Mouse (Mus musculus) midbrain, embryonic 13.5 days (tissue): ENCODE measurements at regions not wholly inside any gene's neighbourhood (a gene's known extent, or its start where the extent isn't known, plus 50 kb on each side); places are given as distances from the start of the nearest gene placed in this dataset.
A peak's percentile ranks its signal among the peaks of the same experiment; 100 is the strongest.

Experiments used
- ATAC-seq: fragments of 200-750 bp; cut with Nextera tagmentation; 2 replicates; pipeline ENCODE4 v1.8.0; 2017; ENCODE audit warnings: mild to moderate bottlenecking, moderate TSS enrichment, moderate library complexity
- H3K27ac ChIP-seq: fragments of 300-500 bp; sonication (generic); 2 replicates; pipeline ENCODE4 v1.5.1; 2015; ENCODE audit warnings: inconsistent platforms, mild to moderate bottlenecking, moderate library complexity
- H3K27me3 ChIP-seq: fragments of 300-500 bp; sonication (generic); 2 replicates; pipeline ENCODE4 v1.6.1; 2015; ENCODE audit warnings: mild to moderate bottlenecking, inconsistent platforms
- H3K36me3 ChIP-seq: fragments of 300-500 bp; sonication (generic); 2 replicates; pipeline ENCODE4 v1.6.1; 2015; ENCODE audit warnings: mild to moderate bottlenecking, inconsistent platforms
- H3K4me1 ChIP-seq: fragments of 300-500 bp; sonication (generic); replicated peaks from 2 replicates; pipeline ENCODE4 v1.6.1; 2015; ENCODE audit warnings: inconsistent platforms
- H3K4me2 ChIP-seq: fragments of 300-500 bp; sonication (generic); replicated peaks from 2 replicates; pipeline ENCODE4 v1.6.1; 2015; ENCODE audit warnings: moderate library complexity, mild to moderate bottlenecking, inconsistent platforms
- H3K4me3 ChIP-seq: fragments of 300-500 bp; sonication (generic); replicated peaks from 2 replicates; pipeline ENCODE4 v1.5.1; 2015; ENCODE audit warnings: mild to moderate bottlenecking, inconsistent platforms
- H3K9ac ChIP-seq: fragments of 300-500 bp; sonication (generic); replicated peaks from 2 replicates; pipeline ENCODE4 v1.6.1; 2015; ENCODE audit warnings: mild to moderate bottlenecking, inconsistent platforms
- H3K9me3 ChIP-seq: fragments of 300-500 bp; sonication (generic); 2 replicates; pipeline ENCODE4 v1.6.1; 2016; ENCODE audit warnings: mild to moderate bottlenecking, inconsistent platforms
- WGBS: fragments of 180-500 bp; shearing (Covaris S2); methylation state at CpG from one replicate; pipeline ENCODE4 v1.1.7; 2015; 5-methylcytosine and 5-hydroxymethylcytosine counted together

- ATAC-seq, result peak; percentile 43
- H3K4me2 ChIP-seq, result no peak overlapping the region
- H3K4me3 ChIP-seq, result no peak overlapping the region
- H3K9me3 ChIP-seq, result no peaks in the 10 kb centered on the region
- peaks cover 16% of the 10 kb centered on the region for H3K4me1 ChIP-seq
- no peak overlapping the region for H3K27ac ChIP-seq
- no peaks in the 10 kb centered on the region for H3K27me3 ChIP-seq
- 54% methylated on average over 3 of the region's 3 CpGs for WGBS
- no peak overlapping the region for H3K9ac ChIP-seq
- H3K36me3 ChIP-seq, result no peaks in the 10 kb centered on the region
Measured at GRCm38 (mm10) chr5:43102590-43102989, 130.4 kb upstream of the Cpeb2 start.

DNA sequence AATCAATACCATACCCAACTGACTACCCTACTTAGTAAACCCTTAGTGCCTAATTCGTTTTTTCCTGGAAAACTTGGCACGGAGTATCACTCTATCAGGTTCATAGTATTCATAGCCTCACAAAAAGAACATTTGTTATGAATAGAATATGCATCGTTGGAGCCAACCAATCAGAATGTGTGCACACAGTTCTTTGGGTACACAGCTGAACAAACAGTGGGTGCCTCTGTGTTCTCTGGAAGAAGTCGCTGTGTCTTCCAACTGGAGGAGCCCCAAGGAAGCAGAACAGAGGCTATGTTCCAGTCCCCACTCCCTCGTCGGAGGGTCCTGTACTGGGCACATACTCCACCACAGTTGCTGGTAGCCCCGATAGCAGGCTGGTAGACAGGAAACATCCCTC, 129.2 kb upstream of the Cpeb2 start:
- no peak overlapping the region for H3K4me2 ChIP-seq
- no peaks in the 10 kb centered on the region for H3K27me3 ChIP-seq
- no peak overlapping the region for H3K4me3 ChIP-seq
- no peaks in the 10 kb centered on the region for H3K9me3 ChIP-seq
- no peak overlapping the region for H3K27ac ChIP-seq
- WGBS, result 90% methylated on average over 7 of the region's 7 CpGs
- peaks cover 21% of the 10 kb centered on the region for H3K4me1 ChIP-seq
- no peak overlapping the region for H3K9ac ChIP-seq
- no peaks in the 10 kb centered on the region for H3K36me3 ChIP-seq
- ATAC-seq, result no peak

GRCm38 (mm10) chr5:43105528-43105927, 127.4 kb upstream of the Cpeb2 start:
- H3K27me3 ChIP-seq, result no peaks in the 10 kb centered on the region
- no peak for ATAC-seq
- WGBS, result 86% methylated on average over 5 of the region's 5 CpGs

DNA sequence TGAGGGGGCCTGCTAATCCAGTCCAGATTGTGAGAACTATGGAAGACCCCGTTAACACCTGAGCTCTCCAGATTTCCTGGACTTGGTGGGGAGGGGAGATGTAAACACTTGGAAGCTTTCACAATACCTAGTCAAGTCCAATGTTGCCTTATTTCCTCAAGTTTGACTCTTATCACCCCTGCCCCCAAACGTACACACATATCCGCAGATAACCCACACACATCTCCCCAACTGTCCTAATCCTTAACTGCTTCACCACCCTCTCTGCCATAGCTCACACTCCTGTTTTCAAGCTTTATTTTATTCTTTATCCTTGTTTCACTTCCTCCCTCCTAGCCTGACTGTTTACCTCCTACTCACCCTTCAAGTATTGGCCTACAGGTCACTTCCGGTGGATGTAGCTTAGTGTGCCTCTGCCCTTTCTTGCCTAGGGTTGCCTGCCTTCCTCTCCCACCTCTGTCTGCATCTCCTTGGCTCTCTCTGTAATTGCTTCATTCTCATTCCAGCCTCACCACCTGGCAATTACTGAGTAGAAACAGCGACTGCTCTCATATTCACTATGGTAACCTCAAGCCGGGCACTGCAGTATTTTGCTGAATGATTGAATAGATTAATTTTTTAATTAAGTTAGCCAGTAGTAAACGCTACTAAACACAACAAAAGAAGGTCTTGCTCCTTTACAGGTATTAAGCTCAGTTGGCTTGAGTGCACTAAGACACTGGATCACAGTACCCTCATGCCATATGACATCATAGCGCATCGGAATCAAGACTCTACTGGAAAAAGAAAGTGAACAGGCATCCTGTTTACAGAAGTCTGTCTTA, 125.3 kb upstream of the Cpeb2 start:
- peak; percentile 65 for ATAC-seq
- Histone ChIP-seq H3K4me3 (no peak overlapping the region), H3K4me1 (peaks cover 13% of the 10 kb centered on the region), H3K27ac (peak overlapping the region; percentile 27; the same call in 1 of the 2 replicates), H3K9me3 (no peaks in the 10 kb centered on the region), H3K9ac (no peak overlapping the region), H3K27me3 (no peaks in the 10 kb centered on the region), H3K36me3 (no peaks in the 10 kb centered on the region), H3K4me2 (no peak overlapping the region)
- WGBS, result 67% methylated on average over 9 of the region's 9 CpGs

More at GRCm38 (mm10) chr5:43105528-43105927, 127.4 kb upstream of the Cpeb2 start:
- Histone ChIP-seq H3K36me3 (no peaks in the 10 kb centered on the region), H3K4me2 (no peak overlapping the region), H3K27ac (no peak overlapping the region), H3K4me3 (no peak overlapping the region), H3K4me1 (peaks cover 21% of the 10 kb centered on the region), H3K9me3 (no peaks in the 10 kb centered on the region), H3K9ac (no peak overlapping the region)

GRCm38 (mm10) chr5:43108260-43108589, 124.7 kb upstream of the Cpeb2 start:
- Histone ChIP-seq H3K27me3 (no peaks in the 10 kb centered on the region), H3K4me1 (peaks cover 8% of the 10 kb centered on the region; the same call in 1 of the 2 replicates), H3K36me3 (no peaks in the 10 kb centered on the region), H3K4me2 (no peak overlapping the region), H3K27ac (no peak overlapping the region; the same call in 1 of the 2 replicates), H3K9ac (no peak overlapping the region), H3K9me3 (no peaks in the 10 kb centered on the region), H3K4me3 (no peak overlapping the region)
- peak; percentile 62 for ATAC-seq
- WGBS, result 85% methylated on average over 2 of the region's 2 CpGs

GRCm38 (mm10) chr5:43110122-43110521, 122.8 kb upstream of the Cpeb2 start:
- Histone ChIP-seq H3K27me3 (no peaks in the 10 kb centered on the region), H3K27ac (no peak overlapping the region), H3K36me3 (no peaks in the 10 kb centered on the region), H3K9me3 (no peaks in the 10 kb centered on the region), H3K4me3 (no peak overlapping the region), H3K9ac (no peak overlapping the region), H3K4me1 (peaks cover 8% of the 10 kb centered on the region; the same call in 1 of the 2 replicates), H3K4me2 (no peak overlapping the region)
- 87% methylated on average over 5 of the region's 5 CpGs for WGBS
- ATAC-seq, result no peak

GRCm38 (mm10) chr5:43111740-43112139, 121.2 kb upstream of the Cpeb2 start:
- H3K4me2 ChIP-seq, result no peak overlapping the region
- WGBS, result 81% methylated on average over 2 of the region's 2 CpGs
- ATAC-seq, result no peak
- no peaks in the 10 kb centered on the region for H3K27me3 ChIP-seq
- H3K36me3 ChIP-seq, result no peaks in the 10 kb centered on the region
- no peak overlapping the region for H3K4me3 ChIP-seq
- no peaks in the 10 kb centered on the region for H3K9me3 ChIP-seq
- peaks cover 8% of the 10 kb centered on the region; the same call in 1 of the 2 replicates for H3K4me1 ChIP-seq
- no peak overlapping the region for H3K27ac ChIP-seq
- no peak overlapping the region for H3K9ac ChIP-seq

DNA sequence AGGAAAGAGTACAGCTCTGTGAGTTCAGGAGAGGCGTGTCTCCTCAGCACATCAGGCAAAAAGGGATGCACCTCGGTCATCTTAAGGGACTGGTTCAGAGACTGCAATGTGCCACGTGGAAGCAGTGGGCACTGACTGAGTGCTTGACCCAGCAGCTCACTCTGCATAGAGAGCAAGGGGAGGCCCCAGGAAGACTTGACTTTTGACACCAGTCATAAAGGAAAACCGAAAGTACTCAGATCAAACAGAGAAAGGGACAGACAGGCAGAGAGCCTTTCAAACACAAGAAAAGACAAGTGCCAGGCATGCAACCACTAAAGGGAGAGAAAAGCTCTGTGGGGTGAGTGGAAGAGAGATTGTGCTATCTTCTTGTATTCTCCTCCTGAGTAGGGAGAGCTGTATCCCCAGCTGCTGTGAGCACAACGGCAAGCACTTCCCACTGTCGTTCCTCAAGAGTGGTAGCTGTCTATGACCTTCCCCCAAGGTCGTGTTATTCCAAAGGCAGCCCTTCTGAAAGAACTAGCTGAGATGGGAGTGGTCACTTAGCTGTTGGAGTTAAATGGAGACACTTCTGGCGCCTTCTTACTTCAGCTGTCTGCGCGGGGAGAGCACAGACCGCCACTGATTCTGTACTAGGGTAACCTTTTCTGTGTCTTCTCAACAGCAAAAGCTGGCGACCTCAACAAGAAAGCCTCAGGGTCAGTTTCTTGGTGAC, 119.4 kb upstream of the Cpeb2 start:
- ATAC-seq, result no peak

DNA sequence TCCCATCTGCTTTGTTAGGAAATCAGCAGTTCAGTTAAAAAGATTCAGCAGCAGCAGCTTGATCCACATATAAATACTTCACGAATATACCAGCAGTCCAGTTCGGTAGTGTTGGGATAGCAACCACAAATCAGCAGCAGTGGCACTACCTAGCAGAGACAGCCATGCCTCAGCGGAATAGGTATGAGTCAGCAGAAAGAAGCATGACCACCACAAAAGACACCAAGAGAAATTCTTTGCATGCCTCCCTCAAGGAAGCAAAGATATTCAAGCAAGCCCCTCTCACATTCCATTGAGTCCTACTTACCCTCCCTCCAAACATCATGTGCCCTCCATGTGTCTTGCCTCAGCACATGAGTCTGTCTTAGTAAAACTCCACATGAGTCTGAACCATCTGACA, 117.5 kb upstream of the Cpeb2 start:
- no peaks in the 10 kb centered on the region for H3K36me3 ChIP-seq
- no peaks in the 10 kb centered on the region for H3K4me1 ChIP-seq
- H3K9ac ChIP-seq, result no peak overlapping the region
- ATAC-seq, result no peak
- H3K27me3 ChIP-seq, result no peaks in the 10 kb centered on the region
- WGBS, result 92% methylated on average over 3 of the region's 3 CpGs
- no peak overlapping the region for H3K27ac ChIP-seq
- no peak overlapping the region for H3K4me2 ChIP-seq
- H3K9me3 ChIP-seq, result no peaks in the 10 kb centered on the region
- H3K4me3 ChIP-seq, result no peak overlapping the region

More for the DNA sequence above, 119.4 kb upstream of the Cpeb2 start:
- no peaks in the 10 kb centered on the region for H3K27me3 ChIP-seq
- no peaks in the 10 kb centered on the region for H3K4me1 ChIP-seq
- no peak overlapping the region for H3K9ac ChIP-seq
- no peak overlapping the region for H3K4me3 ChIP-seq
- H3K36me3 ChIP-seq, result no peaks in the 10 kb centered on the region
- no peaks in the 10 kb centered on the region for H3K9me3 ChIP-seq
- no peak overlapping the region for H3K4me2 ChIP-seq
- WGBS, result 78% methylated on average over 12 of the region's 12 CpGs
- H3K27ac ChIP-seq, result no peak overlapping the region

GRCm38 (mm10) chr5:43116821-43117220, 116.1 kb upstream of the Cpeb2 start:
- no peak overlapping the region for H3K4me3 ChIP-seq
- H3K27me3 ChIP-seq, result no peaks in the 10 kb centered on the region
- H3K27ac ChIP-seq, result no peak overlapping the region
- no peak for ATAC-seq
- no peaks in the 10 kb centered on the region for H3K36me3 ChIP-seq
- H3K9me3 ChIP-seq, result no peaks in the 10 kb centered on the region
- no peaks in the 10 kb centered on the region for H3K4me1 ChIP-seq
- no peak overlapping the region for H3K9ac ChIP-seq
- H3K4me2 ChIP-seq, result no peak overlapping the region
- 72% methylated on average over 7 of the region's 7 CpGs for WGBS

DNA sequence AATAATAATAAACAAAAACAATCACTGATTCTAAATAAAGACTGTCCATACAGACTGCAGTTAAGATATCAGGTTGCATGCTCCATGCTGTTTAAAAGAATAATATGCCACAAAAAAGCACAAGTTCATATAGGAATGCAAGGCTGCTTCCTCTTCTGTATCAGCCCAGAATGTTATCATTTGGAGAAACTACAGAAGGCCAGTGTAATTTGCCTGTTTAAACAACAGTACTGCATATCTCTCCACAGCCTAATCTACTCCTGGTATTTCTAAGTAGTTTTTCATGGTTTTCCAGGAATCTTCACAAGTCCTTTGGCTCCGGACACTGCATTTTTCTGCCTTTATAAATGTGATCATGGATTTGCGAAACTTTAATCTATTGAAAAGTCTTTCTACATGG, 111.9 kb upstream of the Cpeb2 start:
- H3K27ac ChIP-seq, result no peak overlapping the region
- 93% methylated on average over 2 of the region's 2 CpGs for WGBS
- no peaks in the 10 kb centered on the region for H3K36me3 ChIP-seq
- no peaks in the 10 kb centered on the region for H3K4me1 ChIP-seq
- H3K9ac ChIP-seq, result no peak overlapping the region
- H3K4me2 ChIP-seq, result no peak overlapping the region
- no peaks in the 10 kb centered on the region for H3K9me3 ChIP-seq
- no peak overlapping the region for H3K4me3 ChIP-seq
- no peak for ATAC-seq
- no peaks in the 10 kb centered on the region for H3K27me3 ChIP-seq

DNA sequence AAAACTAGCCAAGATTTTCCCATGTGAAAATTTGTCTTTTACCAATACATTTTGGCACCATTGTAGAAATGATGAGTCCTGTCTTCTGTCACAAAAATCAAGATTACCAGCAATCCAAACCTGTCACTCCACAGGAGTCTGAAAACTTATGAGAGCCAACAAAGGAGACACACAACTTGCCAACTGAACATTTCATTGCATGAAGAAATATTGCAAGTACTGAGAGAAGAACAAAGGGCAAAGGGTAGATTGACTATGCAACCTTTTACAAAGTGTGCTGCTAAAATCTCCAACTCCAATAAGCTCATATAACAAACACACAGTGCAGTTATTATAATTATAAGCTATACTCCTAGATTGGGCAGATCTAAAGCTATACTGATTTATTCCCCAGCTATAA, 108.7 kb upstream of the Cpeb2 start:
- no peak overlapping the region for H3K4me3 ChIP-seq
- no peak overlapping the region for H3K27ac ChIP-seq
- no peak overlapping the region for H3K4me2 ChIP-seq
- H3K4me1 ChIP-seq, result no peaks in the 10 kb centered on the region
- ATAC-seq, result no peak
- H3K36me3 ChIP-seq, result no peaks in the 10 kb centered on the region
- no peaks in the 10 kb centered on the region for H3K9me3 ChIP-seq
- H3K27me3 ChIP-seq, result no peaks in the 10 kb centered on the region
- H3K9ac ChIP-seq, result no peak overlapping the region
